Mouse (Mus musculus): ENCODE measurements at regions not wholly inside any gene's neighbourhood (a gene's known extent, or its start where the extent isn't known, plus 50 kb on each side); places are given as distances from the start of the nearest gene placed in this dataset.

GRCm38 (mm10) chr4:84201001-84201400, 474.1 kb downstream of the Bnc2 start:
- DNase-seq (no peak), ATAC-seq (no peak)
- H3K9ac ChIP-seq: no peak overlapping the region
- no peak overlapping the region for H3K27ac ChIP-seq (ENCODE audit: low read depth, low read length)
- no peaks in the 10 kb centered on the region for H3K4me1 ChIP-seq (ENCODE audit: insufficient read depth)
- no peaks in the 10 kb centered on the region for H3K9me3 ChIP-seq (ENCODE audit: low read length)
- no peak overlapping the region for H3K4me3 ChIP-seq (ENCODE audit: low read depth, low read length)
- no peaks in the 10 kb centered on the region for H3K27me3 ChIP-seq (ENCODE audit: insufficient read depth, low read length)
- no peaks in the 10 kb centered on the region for H3K36me3 ChIP-seq (ENCODE audit: insufficient read depth)
- no peak for TF ChIP-seq CTCF (IDR thresholded peaks at IDR 0.05; ENCODE audit: low read depth)
- H3K4me2 ChIP-seq (ENCODE audit: low read depth): no peak overlapping the region
- WGBS: 51% methylated on average over 3 of the region's 3 CpGs

- Histone ChIP-seq H3K4me1 (ENCODE audit: insufficient read depth) (no peaks in the 10 kb centered on the region), H3K27me3 (ENCODE audit: insufficient read depth, low read length) (no peaks in the 10 kb centered on the region), H3K9me3 (ENCODE audit: low read length) (no peaks in the 10 kb centered on the region), H3K4me2 (ENCODE audit: low read depth) (no peak overlapping the region), H3K9ac (no peak overlapping the region), H3K36me3 (ENCODE audit: insufficient read depth) (no peaks in the 10 kb centered on the region), H3K4me3 (ENCODE audit: low read depth, low read length) (no peak overlapping the region), H3K27ac (ENCODE audit: low read depth, low read length) (no peak overlapping the region)
- TF ChIP-seq CTCF (IDR thresholded peaks at IDR 0.05; ENCODE audit: low read depth): no peak
- 0 out of 2 replicates have a peak, but pooled peaks have one; percentile 44 for ATAC-seq
- 30% methylated on average over 2 of the region's 2 CpGs for WGBS
- DNase-seq: peak; percentile 26
These were observed 472.8 kb downstream of the Bnc2 start for GRCm38 (mm10) chr4:84202231-84202630.

GRCm38 (mm10) chr4:84203680-84204079, 471.4 kb downstream of the Bnc2 start:
- WGBS: 88% methylated on average over 1 of the region's 1 CpGs
- Histone ChIP-seq H3K36me3 (ENCODE audit: insufficient read depth) (no peaks in the 10 kb centered on the region), H3K27ac (ENCODE audit: low read depth, low read length) (no peak overlapping the region), H3K9me3 (ENCODE audit: low read length) (no peaks in the 10 kb centered on the region), H3K4me3 (ENCODE audit: low read depth, low read length) (no peak overlapping the region), H3K4me2 (ENCODE audit: low read depth) (no peak overlapping the region), H3K9ac (no peak overlapping the region), H3K27me3 (ENCODE audit: insufficient read depth, low read length) (no peaks in the 10 kb centered on the region), H3K4me1 (ENCODE audit: insufficient read depth) (no peaks in the 10 kb centered on the region)
- ATAC-seq (no peak), DNase-seq (no peak)
- TF ChIP-seq CTCF (IDR thresholded peaks at IDR 0.05; ENCODE audit: low read depth): no peak

DNA sequence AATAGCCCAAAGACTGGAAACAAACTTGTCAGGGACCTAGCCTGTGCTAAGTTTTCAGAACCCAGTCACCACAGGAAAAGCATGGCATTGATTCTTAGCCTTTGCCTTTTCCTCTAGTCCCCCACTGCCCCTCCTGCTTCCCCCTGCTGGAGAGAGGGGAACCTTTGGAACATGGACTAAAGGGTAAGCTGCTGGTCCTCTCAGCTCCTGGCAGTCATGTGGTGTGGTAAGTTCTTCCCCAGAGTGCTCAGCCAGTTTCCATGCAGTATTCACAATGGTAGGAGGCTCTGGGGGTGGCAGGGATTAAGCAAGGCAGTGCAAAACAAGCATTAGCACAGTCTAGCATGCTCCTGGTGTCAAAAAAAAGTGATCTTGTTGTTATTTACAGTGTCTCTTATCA, 470.3 kb downstream of the Bnc2 start:
- H3K4me1 ChIP-seq (ENCODE audit: insufficient read depth): no peaks in the 10 kb centered on the region
- no peaks in the 10 kb centered on the region for H3K36me3 ChIP-seq (ENCODE audit: insufficient read depth)
- H3K27me3 ChIP-seq (ENCODE audit: insufficient read depth, low read length): no peaks in the 10 kb centered on the region
- no peak for DNase-seq
- no peak overlapping the region for H3K9ac ChIP-seq
- no peak overlapping the region for H3K27ac ChIP-seq (ENCODE audit: low read depth, low read length)
- H3K4me3 ChIP-seq (ENCODE audit: low read depth, low read length): no peak overlapping the region
- no peaks in the 10 kb centered on the region for H3K9me3 ChIP-seq (ENCODE audit: low read length)
- ATAC-seq: no peak
- TF ChIP-seq CTCF (IDR thresholded peaks at IDR 0.05; ENCODE audit: low read depth): no peak
- no peak overlapping the region for H3K4me2 ChIP-seq (ENCODE audit: low read depth)

GRCm38 (mm10) chr4:84208175-84208574, 466.9 kb downstream of the Bnc2 start:
- 73% methylated on average over 1 of the region's 1 CpGs for WGBS
- H3K4me3 ChIP-seq (ENCODE audit: low read depth, low read length): no peak overlapping the region
- H3K36me3 ChIP-seq (ENCODE audit: insufficient read depth): no peaks in the 10 kb centered on the region
- H3K4me2 ChIP-seq (ENCODE audit: low read depth): no peak overlapping the region
- DNase-seq: no peak
- H3K9ac ChIP-seq: no peak overlapping the region
- no peak for ATAC-seq
- H3K9me3 ChIP-seq (ENCODE audit: low read length): no peaks in the 10 kb centered on the region
- no peaks in the 10 kb centered on the region for H3K27me3 ChIP-seq (ENCODE audit: insufficient read depth, low read length)
- H3K4me1 ChIP-seq (ENCODE audit: insufficient read depth): no peaks in the 10 kb centered on the region
- no peak for TF ChIP-seq CTCF (IDR thresholded peaks at IDR 0.05; ENCODE audit: low read depth)
- H3K27ac ChIP-seq (ENCODE audit: low read depth, low read length): no peak overlapping the region

DNA sequence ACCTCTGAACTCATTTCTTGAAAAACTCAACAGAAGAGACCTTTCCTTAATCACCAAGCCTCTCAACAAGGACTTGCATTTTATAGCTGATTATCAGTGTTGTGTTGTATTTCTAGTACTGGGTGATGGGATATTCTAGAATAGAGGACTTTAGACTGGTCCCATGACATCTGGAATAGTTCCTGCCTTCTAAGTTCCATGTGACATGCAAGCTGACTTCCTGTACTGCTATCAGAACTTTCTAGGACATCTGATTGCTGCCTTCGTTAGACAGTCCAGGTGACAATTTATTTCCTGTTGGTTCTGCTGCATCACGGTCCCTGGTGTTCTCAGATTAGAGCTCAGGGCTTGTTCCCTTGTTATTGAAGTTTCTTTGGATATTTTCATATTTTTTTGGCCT, 465.5 kb downstream of the Bnc2 start:
- H3K4me3 ChIP-seq (ENCODE audit: low read depth, low read length): no peak overlapping the region
- DNase-seq: no peak
- no peaks in the 10 kb centered on the region for H3K4me1 ChIP-seq (ENCODE audit: insufficient read depth)
- H3K9me3 ChIP-seq (ENCODE audit: low read length): no peaks in the 10 kb centered on the region
- 93% methylated on average over 2 of the region's 2 CpGs for WGBS
- H3K27me3 ChIP-seq (ENCODE audit: insufficient read depth, low read length): no peaks in the 10 kb centered on the region
- no peak overlapping the region for H3K9ac ChIP-seq
- H3K27ac ChIP-seq (ENCODE audit: low read depth, low read length): no peak overlapping the region
- H3K4me2 ChIP-seq (ENCODE audit: low read depth): no peak overlapping the region
- no peaks in the 10 kb centered on the region for H3K36me3 ChIP-seq (ENCODE audit: insufficient read depth)
- TF ChIP-seq CTCF (IDR thresholded peaks at IDR 0.05; ENCODE audit: low read depth): no peak
- ATAC-seq: no peak

GRCm38 (mm10) chr4:84211311-84211875, 463.7 kb downstream of the Bnc2 start:
- no peak for TF ChIP-seq CTCF (IDR thresholded peaks at IDR 0.05; ENCODE audit: low read depth)
- no peaks in the 10 kb centered on the region for H3K36me3 ChIP-seq (ENCODE audit: insufficient read depth)
- H3K9ac ChIP-seq: no peak overlapping the region
- no peaks in the 10 kb centered on the region for H3K4me1 ChIP-seq (ENCODE audit: insufficient read depth)
- ATAC-seq (no peak), DNase-seq (no peak)
- no peaks in the 10 kb centered on the region for H3K27me3 ChIP-seq (ENCODE audit: insufficient read depth, low read length)
- WGBS: 31% methylated on average over 11 of the region's 11 CpGs
- H3K4me2 ChIP-seq (ENCODE audit: low read depth): no peak overlapping the region
- no peak overlapping the region for H3K4me3 ChIP-seq (ENCODE audit: low read depth, low read length)
- H3K9me3 ChIP-seq (ENCODE audit: low read length): no peaks in the 10 kb centered on the region
- H3K27ac ChIP-seq (ENCODE audit: low read depth, low read length): no peak overlapping the region
